Mouse (Mus musculus) kidney, adult 2 months (tissue): ENCODE measurements around the gene Mtch1.

Experiments used
- CTCF ChIP-seq: fragments of 200-500 bp; conservative IDR thresholded peaks from 2 replicates; pipeline ENCODE4 v1.5.1; 2011; ENCODE audit warnings: low read depth, mild to moderate bottlenecking, control low read depth, low read length, moderate library complexity, mixed read lengths; ENCODE audit not compliant: insufficient read depth, insufficient read length
- POLR2A ChIP-seq: fragments of 200-500 bp; IDR thresholded peaks from one replicate; pipeline ENCODE4 v1.6.1; 2011; ENCODE audit warnings: low read depth, low read length, control low read depth

GRCm38 (mm10) chr17:29358928-29359327 is 11.2 kb upstream of the Mtch1 start:
- TF ChIP-seq POLR2A, result no peak
- TF ChIP-seq CTCF, result no peak
